In the genomic region with DNA sequence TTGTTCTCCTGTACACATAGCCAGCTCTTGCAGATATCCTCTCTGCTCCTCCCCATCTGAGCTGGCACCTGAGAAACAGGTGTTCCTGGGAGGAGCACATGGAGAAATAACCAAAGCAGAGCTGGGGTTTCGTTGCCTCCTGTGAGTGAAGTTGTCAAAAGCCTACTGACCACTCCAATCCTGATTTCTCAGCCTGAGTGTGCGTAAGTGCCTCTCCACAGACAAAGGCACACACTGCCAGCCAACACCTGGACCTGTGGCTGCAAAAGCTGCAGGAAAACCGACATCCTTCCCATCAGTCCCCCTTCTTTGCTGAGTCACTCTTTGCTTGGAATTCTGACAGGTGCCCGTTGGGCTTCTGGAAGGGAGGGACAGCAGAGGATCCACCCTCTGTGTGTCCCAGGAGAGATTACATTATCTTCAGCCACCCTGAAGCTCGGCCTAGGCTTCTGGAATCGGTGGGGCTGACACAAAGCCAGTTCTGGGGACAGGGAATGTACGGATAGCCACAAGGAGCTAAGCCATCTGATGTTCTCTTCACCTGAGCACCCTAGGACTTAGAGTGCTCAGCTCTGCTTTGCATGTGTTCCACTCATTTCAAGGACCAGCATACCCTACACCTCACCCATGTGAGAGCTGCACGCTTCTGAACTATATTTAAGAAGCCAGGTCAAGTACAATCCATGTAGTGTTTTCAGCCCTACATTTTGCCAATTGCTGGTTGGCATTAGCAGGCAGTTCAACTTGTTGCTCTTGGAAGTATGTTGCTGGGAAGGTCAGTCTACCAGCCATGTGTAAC, we compare ENCODE assay signal across 11 mouse cellular contexts. TPM values are rescaled to one million over a fixed set of nuclear protein-coding genes. Genes with fewer than 3 reads are reported as not detected.
DNase-seq lines count a peak whose midpoint lies in the region; ATAC-seq and TF ChIP-seq lines count a peak whose summit lies in the region.
"Had no signal": no experiment of that assay in that cellular context is flagged by ENCODE, and none has a peak within 500 bp of the region (broad histone marks: within the 10 kb centered on the region; RNA-seq: fewer than 3 reads in every experiment).

No protein-coding gene starts in this region.

- WGBS in lung, embryonic 15.5 days, result 49% methylated on average over 8 of the region's 8 CpGs
- WGBS in liver, embryonic 14.5 days (ENCODE audit: insufficient replicate concordance), result 23% methylated on average over 8 of the region's 8 CpGs

- H3K9ac ChIP-seq in lung, embryonic 15.5 days, result no peak overlapping the region
- peak overlapping the region; percentile 67 for H3K9ac ChIP-seq in liver, embryonic 14.5 days (replicated peaks)
- H3K9ac ChIP-seq: hindbrain, embryonic 14.5 days; limb, embryonic 12.5 days; neural tube, embryonic 13.5 days had no signal

- no peak overlapping the region for H3K4me3 ChIP-seq in lung, embryonic 15.5 days
- H3K4me3 ChIP-seq in liver, embryonic 14.5 days (ENCODE audit: insufficient read depth in 1 of 2, low read depth in 2 of 2, low read length in 2 of 2), result peak overlapping the region; percentile 8 to 15; a peak in 2 of 4 replicates
- H3K4me3 ChIP-seq: limb, embryonic 12.5 days; neural tube, embryonic 13.5 days had no signal

- H3K9me3 ChIP-seq in lung, embryonic 15.5 days, result no peaks in the 10 kb centered on the region
- no peaks in the 10 kb centered on the region for H3K9me3 ChIP-seq in liver, embryonic 14.5 days (ENCODE audit: control insufficient read depth, low read length)
- H3K9me3 ChIP-seq: limb, embryonic 12.5 days; neural tube, embryonic 13.5 days had no signal

- no peak for TF ChIP-seq CTCF in liver, embryonic 14.5 days (IDR thresholded peaks at IDR 0.05; ENCODE audit: low read depth)

- H3K4me1 ChIP-seq in lung, embryonic 15.5 days, result no peaks in the 10 kb centered on the region
- peaks cover 75 to 80% of the 10 kb centered on the region in 2 experiments for H3K4me1 ChIP-seq in liver, embryonic 14.5 days (replicated peaks; ENCODE audit: control insufficient read depth in 2 of 2, insufficient read depth in 2 of 2, low read length in 1 of 2)
- H3K4me1 ChIP-seq: limb, embryonic 12.5 days; neural tube, embryonic 13.5 days had no signal

- H3K27ac ChIP-seq in lung, embryonic 15.5 days, result no peak overlapping the region
- peak overlapping the region; percentile 95 for H3K27ac ChIP-seq in liver, embryonic 14.5 days
- H3K27ac ChIP-seq: hindbrain, embryonic 14.5 days; limb, embryonic 12.5 days; neural tube, embryonic 13.5 days had no signal

- ATAC-seq in lung, embryonic 15.5 days (ENCODE audit: borderline replicate concordance, extremely low read depth, low FRiP score, low TSS enrichment), result peak; percentile 53
- peak; percentile 75 for ATAC-seq in erythroblast, adult 5-6 weeks (replicated peaks; ENCODE audit: low FRiP score, poor library complexity, severe bottlenecking)
- ATAC-seq in liver, embryonic 14.5 days (ENCODE audit: insufficient read depth), result peak; percentile 80
- ATAC-seq: midbrain, embryonic 16.5 days had no signal

- H3K4me2 ChIP-seq in lung, embryonic 15.5 days, result no peak overlapping the region
- H3K4me2 ChIP-seq in liver, embryonic 14.5 days (ENCODE audit: low read depth), result peak overlapping the region; percentile 66
- H3K4me2 ChIP-seq: hindbrain, embryonic 14.5 days; limb, embryonic 12.5 days; neural tube, embryonic 13.5 days had no signal

- no peaks in the 10 kb centered on the region for H3K36me3 ChIP-seq in lung, embryonic 15.5 days
- H3K36me3 ChIP-seq in liver, embryonic 14.5 days (replicated peaks; ENCODE audit: control insufficient read depth, insufficient read depth, low read depth), result peaks cover 8% of the 10 kb centered on the region
- H3K36me3 ChIP-seq: limb, embryonic 12.5 days; neural tube, embryonic 13.5 days had no signal

- peak; percentile 96 for TF ChIP-seq EP300 in liver, embryonic 14.5 days (IDR thresholded peaks at IDR 0.05; ENCODE audit: low read depth)

- H3K27me3 ChIP-seq in lung, embryonic 15.5 days, result no peaks in the 10 kb centered on the region
- H3K27me3 ChIP-seq in liver, embryonic 14.5 days (ENCODE audit: control insufficient read depth, insufficient read depth, low read length), result no peaks in the 10 kb centered on the region
- H3K27me3 ChIP-seq: limb, embryonic 12.5 days; neural tube, embryonic 13.5 days had no signal

- DNase-seq in lung, postnatal 25 days (ENCODE audit: low spot score), result no peak
- peak; percentile 82 to 88 (median 87) for DNase-seq in liver, embryonic 14.5 days (ENCODE audit: low read depth in 3 of 3, low spot score in 3 of 3)
- peak; percentile 68 to 72 for DNase-seq in spleen, postnatal 4 days (ENCODE audit: low spot score in 2 of 2)
- no peak for DNase-seq in cerebellum, postnatal 36 days
- DNase-seq in embryo, embryonic 11 days, result no peak

RNA-seq across cellular contexts. Expression of a gene that starts 48.4 kb away (rescaled TPM):
- 2.1 and 3.2 TPM in 2 replicates for polyA plus RNA-seq in lung, embryonic 15.5 days (2015; fragmentation: Nextera tagmentation; extraction: Ambion mirVana)
- total RNA-seq in erythroblast, adult 5-6 weeks (2015; ENCODE audit: low replicate concordance), result 61.1 and 70.4 TPM in 2 replicates
- 27.2 and 32.0 TPM in 2 replicates for total RNA-seq in erythroblast, adult 5-6 weeks (2017; ENCODE audit: low replicate concordance)
- polyA plus RNA-seq in liver, embryonic 14.5 days (2012; rRNA removed), result 63.3 and 65.4 TPM in 2 replicates
- 46.6 and 60.5 TPM in 2 replicates for polyA plus RNA-seq in liver, embryonic 14.5 days (2014; fragmentation: Nextera tagmentation; extraction: Ambion mirVana)

Comparison
In these comparisons a context has a peak if more than half of its experiments do, and no peak if none do; other contexts are left out.
1. DNase-seq: peak in liver, embryonic 14.5 days (3 of 3) and spleen, postnatal 4 days (2 of 2); none in lung, postnatal 25 days (single experiment), cerebellum, postnatal 36 days (0 of 2) and embryo, embryonic 11 days (single experiment).
2. RNA of a gene that starts 48.4 kb away (polyA plus RNA-seq): 46.6 to 65.4 TPM in liver, embryonic 14.5 days; 2.1 to 3.2 TPM in lung, embryonic 15.5 days; every median in the first group is over 10 times any median in the second.
3. Peak in every context shown above with its lines, with median percentiles within 50 percentile points of each other: ATAC-seq.